Mouse (Mus musculus): ENCODE measurements at regions not wholly inside any gene's neighbourhood (a gene's known extent, or its start where the extent isn't known, plus 50 kb on each side); places are given as distances from the start of the nearest gene placed in this dataset.

DNA sequence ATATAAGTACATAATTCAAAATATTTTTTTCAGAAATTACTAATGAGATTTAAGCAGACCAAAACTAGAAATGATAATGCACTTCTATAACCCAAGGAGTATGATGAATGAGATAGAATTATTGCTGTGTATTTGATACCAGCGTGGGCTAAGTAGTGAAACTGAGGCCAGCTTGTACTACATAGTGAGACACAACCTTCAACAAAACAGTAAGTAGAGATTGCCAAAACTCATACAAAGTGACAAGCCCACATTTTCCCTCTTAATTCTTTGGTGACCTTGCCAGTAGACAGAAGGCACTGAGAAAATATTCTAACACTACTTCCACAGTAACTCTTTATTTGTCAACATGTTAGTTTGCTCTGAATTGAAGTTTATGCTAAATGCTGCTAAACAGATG, 84.8 kb downstream of the 4933402E13Rik start:
- DNase-seq (ENCODE audit: low spot score) = no peak

DNA sequence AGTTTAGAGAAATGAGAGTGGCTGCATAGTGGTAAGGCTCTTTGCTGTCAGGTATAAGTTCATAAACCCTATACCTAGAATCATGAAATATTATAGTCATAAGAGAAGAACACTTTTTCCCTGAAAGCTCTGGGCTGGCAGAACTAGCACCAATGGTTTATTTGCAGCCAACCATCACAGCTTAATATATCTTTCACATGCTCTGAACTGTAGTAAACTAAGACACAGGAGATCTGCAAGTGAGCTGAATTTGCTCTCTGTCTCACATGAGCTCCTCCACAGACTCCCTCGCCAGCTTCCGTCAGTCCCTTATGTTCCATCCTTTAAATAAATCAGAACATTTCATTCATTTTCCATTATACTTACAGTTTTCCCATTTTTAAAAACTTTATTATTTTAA, 56.9 kb upstream of the 4931400O07Rik start:
- DNase-seq (ENCODE audit: low spot score) = peak; percentile 0

Data from left cerebral cortex, adult 11 months (tissue).